Mouse (Mus musculus) neural tube, embryonic 13.5 days (tissue): ENCODE data around the gene Tmem132c. TPM values are rescaled to one million over a fixed set of nuclear protein-coding genes. Genes with fewer than 3 reads are reported as not detected.

ENCODE experiments used
- ATAC-seq: fragments of 200-750 bp; cut with Nextera tagmentation; 2 replicates; pipeline ENCODE4 v1.8.0; 2017; ENCODE audit warnings: low read depth, mild to moderate bottlenecking, moderate TSS enrichment, moderate library complexity
- H3K27ac ChIP-seq: fragments of 300-500 bp; sonication (generic); replicated peaks from 2 replicates; pipeline ENCODE4 v1.5.1; 2015; ENCODE audit warnings: moderate library complexity, mild to moderate bottlenecking, inconsistent platforms
- H3K27me3 ChIP-seq: fragments of 300-500 bp; sonication (generic); 2 replicates; pipeline ENCODE4 v1.6.1; 2015; ENCODE audit warnings: mild to moderate bottlenecking, inconsistent platforms
- H3K36me3 ChIP-seq: fragments of 300-500 bp; sonication (generic); 2 replicates; pipeline ENCODE4 v1.6.1; 2015; ENCODE audit warnings: mild to moderate bottlenecking, inconsistent platforms
- H3K4me1 ChIP-seq: fragments of 300-500 bp; sonication (generic); replicated peaks from 2 replicates; pipeline ENCODE4 v1.6.1; 2015; ENCODE audit warnings: inconsistent platforms
- H3K4me2 ChIP-seq: fragments of 300-500 bp; sonication (generic); 2 replicates; pipeline ENCODE4 v1.6.1; 2015; ENCODE audit warnings: inconsistent platforms, mild to moderate bottlenecking, moderate library complexity
- H3K4me3 ChIP-seq: fragments of 300-500 bp; sonication (generic); 2 replicates; pipeline ENCODE4 v1.5.1; 2015; ENCODE audit warnings: mild to moderate bottlenecking, inconsistent platforms
- H3K9ac ChIP-seq: fragments of 300-500 bp; sonication (generic); 2 replicates; pipeline ENCODE4 v1.6.1; 2015; ENCODE audit warnings: moderate library complexity, mild to moderate bottlenecking, inconsistent platforms
- H3K9me3 ChIP-seq: fragments of 300-500 bp; sonication (generic); 2 replicates; pipeline ENCODE4 v1.6.1; 2016; ENCODE audit warnings: inconsistent platforms
- WGBS: fragments of 180-500 bp; shearing (Covaris S2); methylation state at CpG from one replicate; pipeline ENCODE4 v1.1.7; 2015; 5-methylcytosine and 5-hydroxymethylcytosine counted together
- polyA plus RNA-seq: library from polyadenylated mRNA; unstranded; fragments of >200 nt; fragmentation: Nextera tagmentation; extraction: Ambion mirVana; gene quantifications from 2 replicates; pipeline ENCODE4 v1.2.1, GENCODE M21; 2015

Tmem132c gene
- 13.5 and 13.7 TPM in 2 replicates for polyA plus RNA-seq

- Histone ChIP-seq H3K27ac (0 out of 2 replicates have a peak within 1 kb of the TSS, but pooled peaks have one; percentile 1), H3K27me3 (peaks cover 59% of the 10 kb centered on the region)
Measured at GRCm38 (mm10) chr5:127241136-127241924, at the start of gene Tmem132c. Gene Tmem132c (plus strand): TSS chr5:127241808.

GRCm38 (mm10) chr5:127191881-127192280 is 49.7 kb upstream of the Tmem132c start:
- ATAC-seq: no peak
- no peak overlapping the region for H3K4me2 ChIP-seq
- no peak overlapping the region for H3K9ac ChIP-seq
- H3K4me1 ChIP-seq: no peaks in the 10 kb centered on the region
- H3K9me3 ChIP-seq: peaks cover 8% of the 10 kb centered on the region; the same call in 1 of the 2 replicates
- H3K36me3 ChIP-seq: no peaks in the 10 kb centered on the region
- H3K27ac ChIP-seq: no peak overlapping the region
- H3K4me3 ChIP-seq: no peak overlapping the region
- no peaks in the 10 kb centered on the region for H3K27me3 ChIP-seq
- WGBS: 37% methylated on average over 5 of the region's 5 CpGs

More at GRCm38 (mm10) chr5:127241136-127241924, at the start of gene Tmem132c:
- peak; percentile 92 for ATAC-seq
- under 1% methylated on average over 58 of the region's 58 CpGs for WGBS
- H3K4me1 ChIP-seq: peaks cover 37% of the 10 kb centered on the region
- peak within 1 kb of the TSS; percentile 65 for H3K9ac ChIP-seq
- no peaks in the 10 kb centered on the region for H3K36me3 ChIP-seq
- H3K4me2 ChIP-seq: peak within 1 kb of the TSS; percentile 83
- H3K9me3 ChIP-seq: no peaks in the 10 kb centered on the region
- H3K4me3 ChIP-seq: peak within 1 kb of the TSS; percentile 64

GRCm38 (mm10) chr5:127198850-127199249 is 42.8 kb upstream of the Tmem132c start:
- Histone ChIP-seq H3K4me2 (no peak overlapping the region), H3K4me1 (no peaks in the 10 kb centered on the region), H3K27me3 (no peaks in the 10 kb centered on the region), H3K4me3 (no peak overlapping the region), H3K36me3 (no peaks in the 10 kb centered on the region), H3K9me3 (no peaks in the 10 kb centered on the region), H3K27ac (no peak overlapping the region), H3K9ac (no peak overlapping the region)
- ATAC-seq: no peak
- 62% methylated on average over 4 of the region's 4 CpGs for WGBS

GRCm38 (mm10) chr5:127204881-127205280 is 36.7 kb upstream of the Tmem132c start:
- Histone ChIP-seq H3K27ac (no peak overlapping the region), H3K27me3 (no peaks in the 10 kb centered on the region), H3K9me3 (peaks cover 7% of the 10 kb centered on the region; the same call in 1 of the 2 replicates), H3K4me2 (no peak overlapping the region), H3K4me3 (no peak overlapping the region), H3K36me3 (no peaks in the 10 kb centered on the region), H3K4me1 (no peaks in the 10 kb centered on the region), H3K9ac (no peak overlapping the region)
- 86% methylated on average over 8 of the region's 8 CpGs for WGBS
- ATAC-seq: no peak

GRCm38 (mm10) chr5:127216389-127216788 is 25.2 kb upstream of the Tmem132c start:
- H3K4me1 ChIP-seq: no peaks in the 10 kb centered on the region
- H3K36me3 ChIP-seq: no peaks in the 10 kb centered on the region
- peaks cover 5% of the 10 kb centered on the region; the same call in 1 of the 2 replicates for H3K9me3 ChIP-seq
- H3K27me3 ChIP-seq: no peaks in the 10 kb centered on the region
- ATAC-seq: no peak
- no peak overlapping the region for H3K27ac ChIP-seq
- 50% methylated on average over 3 of the region's 3 CpGs for WGBS
- no peak overlapping the region for H3K9ac ChIP-seq
- no peak overlapping the region for H3K4me2 ChIP-seq
- no peak overlapping the region for H3K4me3 ChIP-seq

GRCm38 (mm10) chr5:127217725-127218124 is 23.9 kb upstream of the Tmem132c start:
- H3K4me3 ChIP-seq: no peak overlapping the region
- H3K9me3 ChIP-seq: peaks cover 5% of the 10 kb centered on the region; the same call in 1 of the 2 replicates
- WGBS: 64% methylated on average over 6 of the region's 6 CpGs
- no peak overlapping the region for H3K9ac ChIP-seq
- H3K4me1 ChIP-seq: no peaks in the 10 kb centered on the region
- no peak for ATAC-seq
- no peaks in the 10 kb centered on the region for H3K36me3 ChIP-seq
- no peaks in the 10 kb centered on the region for H3K27me3 ChIP-seq
- no peak overlapping the region for H3K4me2 ChIP-seq
- no peak overlapping the region for H3K27ac ChIP-seq

GRCm38 (mm10) chr5:127227929-127228595 is 13.5 kb upstream of the Tmem132c start:
- peak overlapping the region; percentile 20 for H3K4me3 ChIP-seq
- 2% methylated on average over 14 of the region's 14 CpGs for whole genome bisulfite sequencing
- H3K36me3 ChIP-seq: no peaks in the 10 kb centered on the region
- no peak overlapping the region for H3K9ac ChIP-seq
- no peaks in the 10 kb centered on the region for H3K9me3 ChIP-seq
- peaks cover 15% of the 10 kb centered on the region for H3K4me1 ChIP-seq
- peak overlapping the region; percentile 52 for H3K4me2 ChIP-seq
- H3K27ac ChIP-seq: no peak overlapping the region
- H3K27me3 ChIP-seq: peaks cover 13% of the 10 kb centered on the region
- ATAC-seq: no peak; the same call in 1 of the 2 replicates

GRCm38 (mm10) chr5:127234715-127235114 is 6.9 kb upstream of the Tmem132c start:
- no peaks in the 10 kb centered on the region for H3K9me3 ChIP-seq
- 0 out of 2 replicates have a peak overlapping the region, but pooled peaks have one; percentile 4 for H3K9ac ChIP-seq
- H3K36me3 ChIP-seq: no peaks in the 10 kb centered on the region
- H3K27ac ChIP-seq: 0 out of 2 replicates have a peak overlapping the region, but pooled peaks have one; percentile 2
- 2% methylated on average over 7 of the region's 7 CpGs for WGBS
- peak overlapping the region; percentile 40 for H3K4me2 ChIP-seq
- H3K4me1 ChIP-seq: peaks cover 16% of the 10 kb centered on the region
- ATAC-seq: peak; percentile 83
- H3K27me3 ChIP-seq: peaks cover 24% of the 10 kb centered on the region
- H3K4me3 ChIP-seq: no peak overlapping the region

GRCm38 (mm10) chr5:127235203-127235602 is 6.4 kb upstream of the Tmem132c start:
- 2% methylated on average over 11 of the region's 11 CpGs for WGBS
- Histone ChIP-seq H3K4me3 (no peak overlapping the region), H3K36me3 (no peaks in the 10 kb centered on the region), H3K9ac (no peak overlapping the region), H3K4me2 (peak overlapping the region; percentile 40), H3K27ac (0 out of 2 replicates have a peak overlapping the region, but pooled peaks have one; percentile 2), H3K27me3 (peaks cover 23% of the 10 kb centered on the region), H3K9me3 (no peaks in the 10 kb centered on the region), H3K4me1 (peaks cover 16% of the 10 kb centered on the region)
- peak; percentile 82 for ATAC-seq

GRCm38 (mm10) chr5:127239706-127240105 is 1.9 kb upstream of the Tmem132c start:
- Histone ChIP-seq H3K36me3 (no peaks in the 10 kb centered on the region), H3K27me3 (peaks cover 61% of the 10 kb centered on the region), H3K9me3 (no peaks in the 10 kb centered on the region), H3K4me1 (peaks cover 48% of the 10 kb centered on the region), H3K27ac (no peak overlapping the region), H3K4me2 (no peak overlapping the region), H3K9ac (no peak overlapping the region), H3K4me3 (no peak overlapping the region)
- WGBS: 55% methylated on average over 7 of the region's 7 CpGs
- ATAC-seq: no peak

- H3K27me3 ChIP-seq: peaks cover 62% of the 10 kb centered on the region
- H3K9ac ChIP-seq: 0 out of 2 replicates have a peak overlapping the region, but pooled peaks have one; percentile 65
- H3K36me3 ChIP-seq: no peaks in the 10 kb centered on the region
Measured at GRCm38 (mm10) chr5:127240646-127241045, 962 bp upstream of the Tmem132c start.

More at GRCm38 (mm10) chr5:127240646-127241045, 962 bp upstream of the Tmem132c start:
- Histone ChIP-seq H3K4me1 (peaks cover 39% of the 10 kb centered on the region), H3K4me3 (peak overlapping the region; percentile 64; the same call in 1 of the 2 replicates), H3K27ac (no peak overlapping the region), H3K4me2 (peak overlapping the region; percentile 83), H3K9me3 (no peaks in the 10 kb centered on the region)
- 20% methylated on average over 4 of the region's 4 CpGs for WGBS
- no peak for ATAC-seq
